In genomic region chr5:31048763-31049641, GRCm38 (mm10) we compare ENCODE assay signal across 8 mouse cellular contexts. TPM values are rescaled to one million over a fixed set of nuclear protein-coding genes. Genes with fewer than 3 reads are reported as not detected.
DNase-seq lines count a peak whose midpoint lies in the region; ATAC-seq lines count a peak whose summit lies in the region.

TSS of gene Slc5a6 (minus strand) at chr5:31048924.

- ATAC-seq in embryonic facial prominence, embryonic 12.5 days (ENCODE audit: insufficient number of reproducible peaks, insufficient read depth, low FRiP score, low TSS enrichment), result no peak
- ATAC-seq in heart, embryonic 16.5 days (replicated peaks; ENCODE audit: extremely low read depth, insufficient read depth, low FRiP score), result peak; percentile 46
- ATAC-seq in liver, embryonic 15.5 days (ENCODE audit: insufficient read depth), result peak; percentile 17
- peak; percentile 11; the same call in 1 of the 2 replicates for ATAC-seq in neural tube, embryonic 11.5 days (ENCODE audit: insufficient read depth, low FRiP score, low TSS enrichment)

- no peaks in the 10 kb centered on the region for H3K9me3 ChIP-seq in embryonic facial prominence, embryonic 12.5 days
- no peaks in the 10 kb centered on the region for H3K9me3 ChIP-seq in heart, embryonic 16.5 days (replicated peaks; ENCODE audit: control insufficient read depth, low read length)
- no peaks in the 10 kb centered on the region for H3K9me3 ChIP-seq in liver, embryonic 15.5 days (replicated peaks)
- H3K9me3 ChIP-seq in neural tube, embryonic 11.5 days (ENCODE audit: control insufficient read depth, low read length), result no peaks in the 10 kb centered on the region

- peak within 1 kb of the TSS; percentile 88 for H3K27ac ChIP-seq in embryonic facial prominence, embryonic 12.5 days
- peak within 1 kb of the TSS; percentile 100 for H3K27ac ChIP-seq in heart, embryonic 16.5 days (ENCODE audit: low read length)
- H3K27ac ChIP-seq in liver, embryonic 15.5 days (replicated peaks), result peak within 1 kb of the TSS; percentile 92
- H3K27ac ChIP-seq in neural tube, embryonic 11.5 days (ENCODE audit: low read depth, low read length), result peak within 1 kb of the TSS; percentile 85

- peak within 1 kb of the TSS; percentile 79 for H3K4me2 ChIP-seq in embryonic facial prominence, embryonic 12.5 days (replicated peaks)
- H3K4me2 ChIP-seq in heart, embryonic 16.5 days (ENCODE audit: low read depth, low read length), result peak within 1 kb of the TSS; percentile 90
- peak within 1 kb of the TSS; percentile 92 for H3K4me2 ChIP-seq in liver, embryonic 15.5 days
- H3K4me2 ChIP-seq in neural tube, embryonic 11.5 days (ENCODE audit: low read depth), result peak within 1 kb of the TSS; percentile 77

- peak; percentile 42 to 56 for DNase-seq in CD8-positive naive resting alpha-beta T cell, adult 2 months (ENCODE audit: low read depth in 2 of 2, low spot score in 2 of 2)
- peak; percentile 64 for DNase-seq in adrenal gland, postnatal 14 days
- peak; percentile 54 to 64 for DNase-seq in kidney, postnatal 25 days
- peak; percentile 37 for DNase-seq in neural tube, embryonic 11.5 days (ENCODE audit: low spot score)
- DNase-seq in thymus, postnatal 14 days, result peak; percentile 59

- 0 out of 2 replicates have a peak, but pooled peaks cover 12% of the 10 kb centered on the region for H3K36me3 ChIP-seq in embryonic facial prominence, embryonic 12.5 days
- H3K36me3 ChIP-seq in heart, embryonic 16.5 days (ENCODE audit: control insufficient read depth, insufficient read depth), result 0 out of 2 replicates have a peak, but pooled peaks cover 3% of the 10 kb centered on the region
- H3K36me3 ChIP-seq in liver, embryonic 15.5 days (replicated peaks), result 0 out of 2 replicates have a peak, but pooled peaks cover 5% of the 10 kb centered on the region
- no peaks in the 10 kb centered on the region; the same call in 1 of the 2 replicates for H3K36me3 ChIP-seq in neural tube, embryonic 11.5 days (ENCODE audit: control insufficient read depth, insufficient read depth, low read length)

- no peaks in the 10 kb centered on the region for H3K27me3 ChIP-seq in embryonic facial prominence, embryonic 12.5 days
- H3K27me3 ChIP-seq in heart, embryonic 16.5 days (ENCODE audit: control insufficient read depth, insufficient read depth, low read length), result no peaks in the 10 kb centered on the region
- no peaks in the 10 kb centered on the region for H3K27me3 ChIP-seq in liver, embryonic 15.5 days
- H3K27me3 ChIP-seq in neural tube, embryonic 11.5 days (ENCODE audit: control insufficient read depth, insufficient read depth, low read length), result no peaks in the 10 kb centered on the region

- peaks cover 9% of the 10 kb centered on the region; the same call in 1 of the 2 replicates for H3K4me1 ChIP-seq in embryonic facial prominence, embryonic 12.5 days
- H3K4me1 ChIP-seq in heart, embryonic 16.5 days (ENCODE audit: control insufficient read depth, insufficient read depth, low read length), result peaks cover 11% of the 10 kb centered on the region
- H3K4me1 ChIP-seq in liver, embryonic 15.5 days (replicated peaks), result peaks cover 29% of the 10 kb centered on the region
- H3K4me1 ChIP-seq in neural tube, embryonic 11.5 days (ENCODE audit: control insufficient read depth, insufficient read depth, low read length), result peaks cover 7% of the 10 kb centered on the region

- H3K4me3 ChIP-seq in embryonic facial prominence, embryonic 12.5 days, result peak within 1 kb of the TSS; percentile 56
- H3K4me3 ChIP-seq in heart, embryonic 16.5 days (ENCODE audit: low read length), result peak within 1 kb of the TSS; percentile 87
- H3K4me3 ChIP-seq in liver, embryonic 15.5 days (replicated peaks), result peak within 1 kb of the TSS; percentile 79
- H3K4me3 ChIP-seq in neural tube, embryonic 11.5 days (ENCODE audit: low read depth, low read length), result peak within 1 kb of the TSS; percentile 72

- peak within 1 kb of the TSS; percentile 69 for H3K9ac ChIP-seq in embryonic facial prominence, embryonic 12.5 days
- H3K9ac ChIP-seq in heart, embryonic 16.5 days (ENCODE audit: low read length), result peak within 1 kb of the TSS; percentile 95
- H3K9ac ChIP-seq in liver, embryonic 15.5 days, result peak within 1 kb of the TSS; percentile 79
- H3K9ac ChIP-seq in neural tube, embryonic 11.5 days (ENCODE audit: low read length), result peak within 1 kb of the TSS; percentile 80

- WGBS in embryonic facial prominence, embryonic 12.5 days, result 1% methylated on average over 23 of the region's 23 CpGs
- under 1% methylated on average over 23 of the region's 23 CpGs for WGBS in heart, embryonic 16.5 days
- whole genome bisulfite sequencing in liver, embryonic 15.5 days (ENCODE audit: insufficient replicate concordance), result under 1% methylated on average over 23 of the region's 23 CpGs
- WGBS in neural tube, embryonic 11.5 days, result under 1% methylated on average over 23 of the region's 23 CpGs

RNA-seq across cellular contexts. Expression of gene Slc5a6, which starts in this region (rescaled TPM):
- total RNA-seq in adrenal gland, postnatal 14 days (2021), result 19.7 and 24.0 TPM in 2 replicates
- polyA plus RNA-seq in embryonic facial prominence, embryonic 12.5 days (2016; fragmentation: Nextera tagmentation; extraction: Ambion mirVana), result 11.8 and 12.4 TPM in 2 replicates
- 9.4 and 9.5 TPM in 2 replicates for polyA plus RNA-seq in heart, embryonic 16.5 days (2015; fragmentation: Nextera tagmentation; extraction: Ambion mirVana)
- polyA plus RNA-seq in liver, embryonic 15.5 days (2015; fragmentation: Nextera tagmentation; extraction: Ambion mirVana), result 3.1 and 3.7 TPM in 2 replicates
- 9.3 and 9.7 TPM in 2 replicates for polyA plus RNA-seq in neural tube, embryonic 11.5 days (2014; fragmentation: Nextera tagmentation; extraction: Ambion mirVana)
